Mouse (Mus musculus) cerebellum, adult 9-10 months (tissue): ENCODE data around the gene Tram2.

ENCODE experiments used
- DNase-seq: peaks from one replicate; pipeline ENCODE4 v3.0.0; 2022

The Tram2 gene

DNA sequence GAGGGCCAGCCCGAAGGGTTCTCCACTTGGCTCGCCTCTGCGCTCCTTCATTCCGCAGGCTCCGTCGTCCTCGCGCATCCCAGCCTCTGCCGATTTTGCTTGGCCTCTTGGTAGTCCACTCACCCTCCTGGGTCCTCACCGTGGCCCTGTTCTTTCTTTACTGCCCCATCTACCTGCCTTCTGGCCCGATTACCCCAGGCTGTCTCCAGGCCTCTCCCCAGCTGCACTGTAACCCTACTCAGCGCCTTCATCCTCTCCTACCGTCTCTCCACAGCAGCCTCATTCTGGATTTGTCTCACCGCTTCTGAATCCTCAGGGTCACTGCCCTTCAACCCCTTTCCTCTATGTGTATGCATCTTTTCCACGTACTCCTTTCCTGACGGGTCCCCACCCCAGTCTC, 127.2 kb downstream of the Tram2 start:
- no peak for DNase-seq

DNA sequence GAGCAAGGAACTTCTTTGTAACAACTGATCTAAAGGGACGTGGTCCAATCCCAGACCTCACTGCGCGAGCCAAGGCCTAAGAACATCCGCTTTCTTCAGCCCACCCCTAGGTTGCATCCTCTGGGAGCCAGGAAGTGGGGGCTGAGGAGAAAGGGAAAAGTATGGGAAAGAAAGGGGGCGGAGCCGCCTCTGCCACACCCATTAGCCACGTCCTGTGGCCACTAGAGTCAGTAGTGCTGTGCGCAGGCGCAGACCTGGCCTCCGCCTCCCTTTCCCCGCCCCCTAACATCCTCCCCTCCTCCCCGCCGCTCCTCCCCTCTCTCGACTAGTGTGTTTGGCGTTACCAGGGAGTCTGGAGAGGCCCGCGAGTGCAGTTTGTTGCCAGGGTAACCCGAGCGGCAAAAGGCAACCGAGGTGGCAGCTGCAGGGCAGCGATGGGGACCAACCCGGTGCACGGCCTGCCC, 127.7 kb downstream of the Tram2 start, which contains the start of gene Efhc1:
Gene Efhc1, plus strand, starts transcription at position 327 of the 464 bp plus-strand sequence.
- DNase-seq: peak; percentile 92
